Mouse (Mus musculus): ENCODE measurements around the gene Dusp16.

DNA sequence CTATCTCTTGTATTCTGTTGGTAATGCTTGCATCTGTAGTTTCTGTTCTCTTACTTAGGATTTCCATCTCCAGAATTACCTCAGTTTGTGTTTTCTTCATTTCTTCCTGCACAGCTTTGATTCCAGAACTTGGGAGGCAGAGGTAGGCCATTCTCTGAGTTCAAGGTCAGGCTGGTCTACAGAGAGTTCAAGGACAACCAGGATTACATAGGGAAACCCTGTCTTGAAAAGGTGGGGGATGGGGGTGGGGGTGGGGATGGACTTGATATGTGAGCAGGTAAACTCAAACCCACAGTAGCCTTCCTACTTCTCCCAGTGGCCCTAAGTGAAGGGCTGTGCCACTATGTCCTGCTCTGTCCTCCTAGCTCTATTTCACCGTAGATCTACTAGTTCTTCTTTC lies 20.6 kb upstream of the Dusp16 start:
- TF ChIP-seq POLR2A (IDR thresholded peaks at IDR 0.05; ENCODE audit: low read depth, low read length) (no peak), CTCF (conservative IDR thresholded peaks at IDR 0.05; ENCODE audit: insufficient read depth, insufficient read length, low read depth, low read length) (no peak)
